Mouse (Mus musculus) liver, adult 2 months (tissue): Measurements from ENCODE around the gene Ddo.

ENCODE experiments used
- CTCF ChIP-seq: fragments of 200-500 bp; IDR thresholded peaks from 2 replicates; pipeline ENCODE4 v1.5.1; 2011; ENCODE audit warnings: low read depth, low read length, control low read depth
- POLR2A ChIP-seq: fragments of 200-500 bp; IDR thresholded peaks from 2 replicates; pipeline ENCODE4 v1.6.1; 2011; ENCODE audit warnings: low read length, control low read depth; ENCODE audit not compliant: insufficient read depth; ENCODE audit errors: extremely low read depth

DNA sequence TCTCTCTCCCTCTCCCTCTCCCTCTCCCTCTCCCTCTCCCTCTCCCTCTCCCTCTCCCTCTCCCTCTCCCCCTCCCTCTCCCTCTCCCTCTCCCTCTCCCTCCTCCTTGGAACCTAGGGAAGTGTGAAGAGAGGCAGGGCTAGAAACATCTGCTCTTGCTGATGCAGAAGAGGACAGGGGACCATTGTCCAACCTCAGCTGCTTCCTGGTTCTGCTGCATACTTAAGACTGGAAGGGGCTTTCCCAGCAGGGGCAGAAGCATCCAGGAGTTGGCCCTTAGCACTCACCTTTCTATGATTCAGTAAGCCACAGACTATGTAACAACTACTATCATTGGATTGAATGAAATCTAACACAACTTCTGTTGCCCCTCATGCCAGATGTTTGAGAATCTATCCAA lies 38.8 kb downstream of the Ddo start:
- TF ChIP-seq POLR2A (no peak), CTCF (no peak)
